Mouse (Mus musculus) heart, embryonic 13.5 days (tissue): ENCODE data around the gene Tcl1. TPM values are rescaled to one million over a fixed set of nuclear protein-coding genes. Genes with fewer than 3 reads are reported as not detected.

Experiments used
- ATAC-seq: fragments of 200-750 bp; cut with Nextera tagmentation; 2 replicates; pipeline ENCODE4 v1.8.0; 2017; ENCODE audit warnings: moderate TSS enrichment; ENCODE audit not compliant: insufficient number of reproducible peaks, low FRiP score, low TSS enrichment; ENCODE audit errors: extremely low read depth
- H3K27ac ChIP-seq: fragments of 300-500 bp; sonication (generic); replicated peaks from 2 replicates; pipeline ENCODE4 v1.5.1; 2015; ENCODE audit warnings: moderate library complexity, mild to moderate bottlenecking, inconsistent platforms
- H3K27me3 ChIP-seq: fragments of 300-500 bp; sonication (generic); replicated peaks from 2 replicates; pipeline ENCODE4 v1.6.1; 2015; ENCODE audit warnings: mild to moderate bottlenecking, inconsistent platforms
- H3K36me3 ChIP-seq: fragments of 300-500 bp; sonication (generic); 2 replicates; pipeline ENCODE4 v1.6.1; 2015; ENCODE audit warnings: mild to moderate bottlenecking, inconsistent platforms
- H3K4me1 ChIP-seq: fragments of 300-500 bp; sonication (generic); 2 replicates; pipeline ENCODE4 v1.6.1; 2015; ENCODE audit warnings: inconsistent platforms
- H3K4me2 ChIP-seq: fragments of 300-500 bp; sonication (generic); 2 replicates; pipeline ENCODE4 v1.6.1; 2015; ENCODE audit warnings: inconsistent platforms, mild to moderate bottlenecking, moderate library complexity
- H3K4me3 ChIP-seq: fragments of 300-500 bp; sonication (generic); 2 replicates; pipeline ENCODE4 v1.5.1; 2015; ENCODE audit warnings: moderate library complexity, mild to moderate bottlenecking, inconsistent platforms
- H3K9ac ChIP-seq: fragments of 300-500 bp; sonication (generic); 2 replicates; pipeline ENCODE4 v1.6.1; 2015; ENCODE audit warnings: inconsistent platforms, mild to moderate bottlenecking, moderate library complexity
- H3K9me3 ChIP-seq: fragments of 300-500 bp; sonication (generic); 2 replicates; pipeline ENCODE4 v1.6.1; 2016; ENCODE audit warnings: inconsistent platforms
- WGBS: fragments of 180-500 bp; shearing (Covaris S2); methylation state at CpG from one replicate; pipeline ENCODE4 v1.1.7; 2015; ENCODE audit warnings: mixed read lengths; 5-methylcytosine and 5-hydroxymethylcytosine counted together
- polyA plus RNA-seq: library from polyadenylated mRNA; unstranded; fragments of >200 nt; fragmentation: Nextera tagmentation; extraction: Ambion mirVana; gene quantifications from 2 replicates; pipeline ENCODE4 v1.2.1, GENCODE M21; 2015

Tcl1 gene
- polyA plus RNA-seq, result not detected in 2 replicates

DNA sequence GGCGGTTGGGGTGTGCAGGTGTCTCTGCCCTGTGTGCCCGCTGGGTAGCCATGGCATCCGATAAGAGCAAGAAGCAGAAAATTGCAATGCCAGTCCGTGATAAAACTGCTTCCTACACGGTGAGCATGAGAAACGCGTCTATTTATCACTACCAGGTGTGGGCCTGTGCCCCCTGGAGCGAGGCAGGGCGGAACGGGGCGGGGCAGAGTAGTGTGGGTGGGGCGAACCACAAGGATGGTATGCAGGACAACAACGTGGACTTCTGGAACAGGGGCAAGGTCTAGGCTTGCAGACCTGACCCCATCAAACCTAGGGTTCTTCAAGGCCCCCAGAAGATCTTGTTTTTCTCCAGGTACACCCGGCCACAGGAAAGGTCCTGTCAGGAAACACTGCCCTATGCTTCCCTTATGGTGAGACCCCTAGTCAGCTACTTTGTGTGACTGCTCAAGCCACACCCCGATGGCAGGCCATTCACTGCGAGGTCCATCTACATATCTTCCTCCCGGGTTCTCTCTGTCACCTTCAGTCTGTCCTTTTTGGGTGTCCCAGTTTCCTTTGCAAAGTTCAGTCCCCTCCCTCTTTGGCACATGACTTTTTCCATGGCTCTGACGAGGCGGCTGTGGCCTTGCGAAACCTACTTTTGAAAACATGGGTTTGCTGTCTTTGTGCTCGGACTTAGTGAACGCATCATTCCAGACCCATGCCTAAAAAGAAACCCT is at the start of gene Tcl1:
Gene Tcl1, minus strand, starts transcription at position 193 of the 719 bp plus-strand sequence.
- H3K4me2 ChIP-seq, result no peak within 1 kb of the TSS
- no peaks in the 10 kb centered on the region for H3K27me3 ChIP-seq
- no peaks in the 10 kb centered on the region for H3K4me1 ChIP-seq
- H3K9me3 ChIP-seq, result no peaks in the 10 kb centered on the region
- H3K9ac ChIP-seq, result no peak within 1 kb of the TSS
- H3K27ac ChIP-seq, result no peak within 1 kb of the TSS
- H3K4me3 ChIP-seq, result no peak within 1 kb of the TSS
- ATAC-seq, result no peak
- 82% methylated on average over 22 of the region's 22 CpGs for WGBS
- no peaks in the 10 kb centered on the region for H3K36me3 ChIP-seq

DNA sequence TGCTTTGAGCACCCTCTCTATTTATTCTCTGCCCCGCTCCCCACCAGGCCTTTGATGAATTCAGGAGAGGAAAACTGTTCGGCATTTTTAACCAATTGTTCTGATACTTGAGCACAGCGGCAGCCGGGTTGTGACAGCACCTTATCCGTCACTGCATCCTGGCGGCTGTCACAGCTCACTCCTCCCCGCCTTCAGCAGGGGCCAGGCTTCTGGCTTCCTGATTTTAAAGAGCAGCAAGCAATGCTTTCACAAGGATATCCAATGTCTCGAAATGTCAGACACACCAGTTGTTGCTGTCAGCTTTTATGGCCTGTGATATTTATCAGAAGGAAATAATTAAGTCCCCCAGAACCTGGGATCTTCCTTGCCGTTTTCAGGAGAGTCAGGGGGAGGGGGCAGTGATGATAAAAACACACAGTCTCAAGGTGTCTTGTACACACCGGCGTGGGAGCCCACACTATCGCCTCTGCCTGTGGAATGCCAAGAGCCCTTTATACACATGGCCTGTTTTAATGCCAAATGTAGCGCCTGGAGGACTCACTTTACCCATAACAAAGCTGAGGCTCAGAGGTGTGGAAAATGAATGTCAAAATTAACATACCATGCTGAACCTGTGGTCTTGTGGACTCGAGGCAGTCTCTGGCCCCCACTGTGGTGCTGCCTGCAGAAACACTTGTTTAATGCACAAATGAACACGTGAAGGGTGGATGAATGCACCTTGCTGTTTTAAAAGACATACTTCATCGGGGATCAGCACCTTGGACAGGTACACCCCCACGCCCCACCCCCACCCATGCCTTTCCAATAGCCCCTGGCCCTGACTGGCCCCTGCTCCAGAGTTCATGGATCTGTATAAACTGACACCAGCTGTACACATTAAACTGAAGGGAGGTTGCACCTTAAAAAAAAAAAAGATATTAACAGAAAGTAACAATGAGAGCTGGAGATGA is 48.7 kb upstream of the Tcl1 start:
- no peak overlapping the region for H3K4me3 ChIP-seq
- no peaks in the 10 kb centered on the region for H3K36me3 ChIP-seq
- H3K4me2 ChIP-seq, result no peak overlapping the region
- no peak for ATAC-seq
- no peak overlapping the region for H3K9ac ChIP-seq
- WGBS, result 48% methylated on average over 17 of the region's 17 CpGs
- no peaks in the 10 kb centered on the region for H3K9me3 ChIP-seq
- H3K27ac ChIP-seq, result no peak overlapping the region
- no peaks in the 10 kb centered on the region for H3K4me1 ChIP-seq
- H3K27me3 ChIP-seq, result peaks cover 3% of the 10 kb centered on the region; the same call in 1 of the 2 replicates

DNA sequence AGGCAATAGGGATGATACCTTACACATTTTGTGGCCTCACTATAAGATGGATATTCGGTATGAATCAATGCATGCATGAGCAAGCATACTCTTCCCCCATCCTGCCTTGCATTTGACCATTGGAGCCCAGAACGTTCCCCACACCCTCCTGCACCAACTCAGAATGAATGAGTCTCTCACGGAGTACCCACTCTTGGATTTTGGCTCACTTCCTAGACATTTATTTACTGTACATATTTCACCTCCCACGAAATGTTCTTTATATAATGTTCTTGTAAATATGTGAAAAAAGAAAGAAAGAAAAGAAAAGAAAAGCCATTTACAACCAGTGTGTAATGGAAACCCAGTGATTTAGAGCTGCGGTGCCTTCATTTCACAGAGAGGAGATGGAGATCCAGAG is 44.5 kb upstream of the Tcl1 start:
- no peak for ATAC-seq
- Histone ChIP-seq H3K36me3 (no peaks in the 10 kb centered on the region), H3K4me2 (no peak overlapping the region), H3K4me1 (no peaks in the 10 kb centered on the region), H3K9me3 (no peaks in the 10 kb centered on the region), H3K27me3 (peaks cover 3% of the 10 kb centered on the region; the same call in 1 of the 2 replicates), H3K27ac (no peak overlapping the region), H3K4me3 (no peak overlapping the region), H3K9ac (no peak overlapping the region)
- WGBS, result 66% methylated on average over 5 of the region's 5 CpGs

DNA sequence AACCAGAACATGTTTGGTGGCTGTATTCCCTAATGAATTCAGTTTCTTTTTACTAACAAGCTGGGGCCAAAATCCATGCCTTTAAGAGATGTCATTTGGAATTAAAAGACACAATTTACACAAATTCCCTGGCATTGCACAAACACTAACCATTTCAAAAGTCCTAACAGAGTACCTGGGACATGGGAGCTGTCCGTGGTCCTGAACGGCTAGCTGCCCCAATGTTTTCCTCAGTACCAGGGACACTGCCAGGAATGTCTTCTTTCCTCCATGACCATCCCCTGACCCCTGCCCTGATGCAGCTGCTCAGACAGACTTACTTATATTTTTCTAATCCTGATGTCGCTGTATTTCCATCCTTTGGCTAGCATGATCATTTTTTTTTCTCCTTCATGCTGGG is 43.5 kb upstream of the Tcl1 start:
- no peak for ATAC-seq
- H3K9me3 ChIP-seq, result no peaks in the 10 kb centered on the region
- 7% methylated on average over 3 of the region's 3 CpGs for WGBS
- no peaks in the 10 kb centered on the region for H3K36me3 ChIP-seq
- peaks cover 12% of the 10 kb centered on the region; the same call in 1 of the 2 replicates for H3K27me3 ChIP-seq
- H3K4me1 ChIP-seq, result no peaks in the 10 kb centered on the region
- H3K27ac ChIP-seq, result no peak overlapping the region
- H3K4me2 ChIP-seq, result no peak overlapping the region
- no peak overlapping the region for H3K9ac ChIP-seq
- no peak overlapping the region for H3K4me3 ChIP-seq

DNA sequence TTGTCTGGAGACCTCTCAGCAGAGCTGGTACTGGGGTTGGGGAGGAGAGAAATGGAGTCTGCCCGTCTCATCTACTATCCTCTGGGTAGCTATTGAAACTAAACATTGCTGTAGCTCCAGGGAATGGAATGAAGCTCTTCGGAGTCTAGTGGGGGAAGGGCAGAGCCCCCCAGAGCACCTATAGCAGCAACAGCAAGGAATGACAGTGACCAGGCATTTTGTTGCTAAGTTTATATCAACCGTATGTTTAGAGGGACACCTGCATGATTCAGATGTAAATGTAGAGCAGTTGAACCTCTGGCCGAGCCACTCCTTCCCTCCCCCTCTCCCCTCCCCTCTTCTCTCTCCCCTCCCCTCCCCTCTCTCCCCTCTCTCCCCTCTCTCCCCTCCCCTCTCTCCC is 36.6 kb upstream of the Tcl1 start:
- Histone ChIP-seq H3K4me2 (no peak overlapping the region), H3K27ac (no peak overlapping the region), H3K9me3 (no peaks in the 10 kb centered on the region), H3K27me3 (peaks cover 15% of the 10 kb centered on the region; the same call in 1 of the 2 replicates), H3K36me3 (no peaks in the 10 kb centered on the region), H3K4me3 (no peak overlapping the region), H3K4me1 (peaks cover 4% of the 10 kb centered on the region; the same call in 1 of the 2 replicates), H3K9ac (no peak overlapping the region)
- no peak for ATAC-seq
- WGBS, result 23% methylated on average over 4 of the region's 4 CpGs

DNA sequence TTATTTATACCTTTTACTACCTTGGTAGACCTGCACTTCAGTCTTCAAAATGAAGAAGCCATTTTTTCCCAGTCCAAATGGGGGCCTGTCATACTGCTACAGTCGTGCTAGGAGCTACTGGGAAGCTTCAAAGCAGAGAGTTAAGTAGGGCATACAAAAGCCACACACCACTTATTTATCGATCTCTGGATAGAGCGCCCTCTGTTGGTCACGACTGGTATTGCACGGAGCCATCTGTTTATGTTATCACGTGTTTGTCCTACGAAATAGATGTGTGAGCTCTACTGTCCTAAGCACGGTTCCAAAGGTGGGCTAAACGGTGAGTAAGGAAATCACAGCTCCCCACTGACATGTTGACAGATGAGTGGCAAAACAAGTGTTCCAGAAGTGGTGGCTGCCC is 36.2 kb upstream of the Tcl1 start:
- H3K27me3 ChIP-seq, result peaks cover 15% of the 10 kb centered on the region; the same call in 1 of the 2 replicates
- H3K4me3 ChIP-seq, result no peak overlapping the region
- H3K36me3 ChIP-seq, result no peaks in the 10 kb centered on the region
- H3K27ac ChIP-seq, result no peak overlapping the region
- WGBS, result 7% methylated on average over 9 of the region's 9 CpGs
- H3K9me3 ChIP-seq, result no peaks in the 10 kb centered on the region
- ATAC-seq, result no peak
- H3K4me1 ChIP-seq, result peaks cover 4% of the 10 kb centered on the region; the same call in 1 of the 2 replicates
- H3K4me2 ChIP-seq, result no peak overlapping the region
- no peak overlapping the region for H3K9ac ChIP-seq

DNA sequence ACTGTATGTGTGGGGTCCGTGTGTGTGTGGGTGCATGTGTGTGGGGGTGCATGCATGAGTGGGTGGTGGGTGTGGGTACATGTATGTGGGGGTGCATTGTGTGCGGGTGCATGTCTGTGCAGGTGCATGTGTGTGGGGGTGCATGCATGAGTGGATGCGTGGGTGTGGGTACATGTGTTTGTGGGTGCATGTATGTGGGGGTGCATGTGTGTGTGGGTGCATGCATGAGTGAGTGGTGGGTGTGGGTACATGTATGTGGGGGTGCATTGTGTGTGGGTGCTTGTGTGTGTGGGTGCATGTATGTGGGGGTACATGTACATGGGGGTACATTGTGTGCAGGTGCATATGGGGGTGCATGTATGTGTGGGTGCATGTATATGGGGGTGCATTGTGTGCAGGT is 31.2 kb upstream of the Tcl1 start:
- ATAC-seq, result no peak
- Histone ChIP-seq H3K4me3 (no peak overlapping the region), H3K9ac (no peak overlapping the region), H3K9me3 (no peaks in the 10 kb centered on the region), H3K4me1 (peaks cover 7% of the 10 kb centered on the region), H3K36me3 (no peaks in the 10 kb centered on the region), H3K27me3 (peaks cover 16% of the 10 kb centered on the region), H3K27ac (no peak overlapping the region), H3K4me2 (no peak overlapping the region)
- 82% methylated on average over 3 of the region's 3 CpGs for WGBS

GRCm38 (mm10) chr12:105248763-105249233 is 26.2 kb upstream of the Tcl1 start:
- peak overlapping the region; percentile 51 for H3K4me2 ChIP-seq
- 6% methylated on average over 9 of the region's 9 CpGs for WGBS
- peaks cover 27% of the 10 kb centered on the region for H3K27me3 ChIP-seq
- H3K9ac ChIP-seq, result no peak overlapping the region
- ATAC-seq, result no peak
- no peak overlapping the region; the same call in 1 of the 2 replicates for H3K4me3 ChIP-seq
- no peak overlapping the region for H3K27ac ChIP-seq
- H3K4me1 ChIP-seq, result peaks cover 11% of the 10 kb centered on the region; the same call in 1 of the 2 replicates
- no peaks in the 10 kb centered on the region for H3K9me3 ChIP-seq
- H3K36me3 ChIP-seq, result no peaks in the 10 kb centered on the region

- H3K9ac ChIP-seq, result no peak overlapping the region
- 0 out of 2 replicates have a peak, but pooled peaks cover 5% of the 10 kb centered on the region for H3K9me3 ChIP-seq
- no peak overlapping the region for H3K4me2 ChIP-seq
- H3K27me3 ChIP-seq, result no peaks in the 10 kb centered on the region
- 83% methylated on average over 9 of the region's 9 CpGs for WGBS
- ATAC-seq, result no peak
- H3K4me1 ChIP-seq, result no peaks in the 10 kb centered on the region
- no peak overlapping the region for H3K27ac ChIP-seq
- no peak overlapping the region for H3K4me3 ChIP-seq
- no peaks in the 10 kb centered on the region for H3K36me3 ChIP-seq
Observed at GRCm38 (mm10) chr12:105239060-105239459, 16.5 kb upstream of the Tcl1 start.

DNA sequence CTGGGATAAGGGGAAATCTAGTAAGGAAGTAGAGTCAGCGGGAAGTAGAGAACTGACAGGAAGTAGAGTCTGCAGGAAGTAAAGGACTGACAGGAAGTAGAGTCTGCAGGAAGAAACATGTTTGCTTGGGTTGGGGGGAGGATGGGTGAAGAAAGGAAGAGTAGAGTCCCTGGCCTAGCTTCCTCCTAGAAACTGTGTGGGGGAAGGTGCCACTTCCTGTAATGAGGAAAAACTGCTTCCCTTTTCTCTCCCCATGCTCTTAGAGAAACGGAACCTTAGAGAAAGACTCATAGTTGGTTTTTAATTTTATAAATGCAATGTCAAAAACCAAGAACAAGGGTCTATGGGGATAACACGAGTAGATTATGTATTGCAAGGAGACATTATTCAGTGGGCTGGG is 12.5 kb upstream of the Tcl1 start:
- H3K9me3 ChIP-seq, result 0 out of 2 replicates have a peak, but pooled peaks cover 2% of the 10 kb centered on the region
- H3K9ac ChIP-seq, result no peak overlapping the region
- H3K27ac ChIP-seq, result no peak overlapping the region
- no peak overlapping the region for H3K4me3 ChIP-seq
- H3K27me3 ChIP-seq, result no peaks in the 10 kb centered on the region
- ATAC-seq, result no peak
- WGBS, result 75% methylated on average over 3 of the region's 3 CpGs
- no peak overlapping the region for H3K4me2 ChIP-seq
- H3K36me3 ChIP-seq, result no peaks in the 10 kb centered on the region
- no peaks in the 10 kb centered on the region for H3K4me1 ChIP-seq

DNA sequence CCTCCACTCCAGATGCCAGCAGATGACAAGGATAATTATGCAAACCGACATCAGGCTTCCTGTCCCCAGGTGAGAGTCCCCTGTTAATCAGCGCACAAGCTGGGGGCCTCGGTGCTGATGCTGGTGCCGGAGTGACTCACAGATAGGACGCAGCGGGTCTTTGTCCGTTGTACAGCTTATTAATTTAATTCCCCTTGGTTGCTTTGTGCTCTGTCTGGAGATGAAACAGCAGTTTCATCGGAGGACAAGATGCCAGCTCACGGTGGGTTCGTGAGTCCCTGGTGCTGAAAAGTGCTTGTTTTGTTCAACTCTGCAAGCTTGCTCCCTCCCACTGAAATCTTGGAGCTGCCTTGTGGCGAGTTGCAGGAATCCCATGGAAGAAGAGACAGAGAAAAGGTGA is 11.8 kb upstream of the Tcl1 start:
- Histone ChIP-seq H3K27me3 (no peaks in the 10 kb centered on the region), H3K27ac (no peak overlapping the region), H3K9me3 (no peaks in the 10 kb centered on the region), H3K4me1 (no peaks in the 10 kb centered on the region), H3K4me3 (no peak overlapping the region), H3K4me2 (no peak overlapping the region), H3K36me3 (no peaks in the 10 kb centered on the region), H3K9ac (no peak overlapping the region)
- 60% methylated on average over 11 of the region's 11 CpGs for WGBS
- ATAC-seq, result no peak
